Mouse (Mus musculus) small intestine, adult 2 months (tissue): Measurements from ENCODE around the gene Cdhr2.

ENCODE experiments used
- CTCF ChIP-seq: fragments of 200-500 bp; IDR thresholded peaks from 2 replicates; pipeline ENCODE4 v1.5.1; 2012; ENCODE audit warnings: low read depth, mild to moderate bottlenecking, control low read depth, inconsistent platforms, low read length, moderate library complexity, mixed read lengths; ENCODE audit not compliant: insufficient replicate concordance, insufficient read length; ENCODE audit errors: extremely low read depth
- POLR2A ChIP-seq: fragments of 200-500 bp; IDR thresholded peaks from 2 replicates; pipeline ENCODE4 v1.6.1; 2012; ENCODE audit warnings: low read depth, mild to moderate bottlenecking, control low read depth, inconsistent platforms, low read length, moderate library complexity

GRCm38 (mm10) chr13:54678263-54678662, 23.0 kb upstream of the Cdhr2 start:
- TF ChIP-seq CTCF (no peak), POLR2A (no peak)
